Mouse (Mus musculus) brain, adult 2 months (tissue): ENCODE measurements around the gene Smtnl2.
"Not testable (repeated sequence)": the region's sequence is repeated elsewhere in the genome, so short reads cannot be mapped to it uniquely, and the experiment has no call there.

Experiments
- DNase-seq: peaks from one replicate; pipeline ENCODE4 v3.0.0; 2011; ENCODE audit warnings: low read depth, low spot score

Smtnl2 gene

GRCm38 (mm10) chr11:72361385-72362346 lies 49.8 kb downstream of the Smtnl2 start:
- DNase-seq: peak; percentile 82

- peak; percentile 60 for DNase-seq
Measured at GRCm38 (mm10) chr11:72354971-72355728, 56.4 kb downstream of the Smtnl2 start.

- no peak for DNase-seq
Measured at GRCm38 (mm10) chr11:72353186-72353585, 58.3 kb downstream of the Smtnl2 start.

GRCm38 (mm10) chr11:72352272-72352671 lies 59.2 kb downstream of the Smtnl2 start:
- DNase-seq: no peak

GRCm38 (mm10) chr11:72349652-72350051 lies 61.9 kb downstream of the Smtnl2 start:
- no peak for DNase-seq

- peak; percentile 92 for DNase-seq
Measured at GRCm38 (mm10) chr11:72349016-72349415, 62.5 kb downstream of the Smtnl2 start.

- peak; percentile 56 for DNase-seq
Measured at GRCm38 (mm10) chr11:72348563-72348962, 63.0 kb downstream of the Smtnl2 start.

- DNase-seq: no peak
Measured at GRCm38 (mm10) chr11:72344486-72344885, 67.0 kb downstream of the Smtnl2 start.

GRCm38 (mm10) chr11:72343904-72344303 lies 67.6 kb downstream of the Smtnl2 start:
- DNase-seq: peak; percentile 71

GRCm38 (mm10) chr11:72343238-72343625 lies 68.3 kb downstream of the Smtnl2 start:
- DNase-seq: not testable (repeated sequence)

GRCm38 (mm10) chr11:72342549-72343237 lies 68.8 kb downstream of the Smtnl2 start:
- peak; percentile 84 for DNase-seq

GRCm38 (mm10) chr11:72339716-72340115 lies 71.8 kb downstream of the Smtnl2 start:
- DNase-seq: no peak
